Mouse (Mus musculus) neural tube, embryonic 12.5 days (tissue): ENCODE data around the gene Tmem45a2. TPM values are rescaled to one million over a fixed set of nuclear protein-coding genes. Genes with fewer than 3 reads are reported as not detected.
"Not testable (repeated sequence)": the region's sequence is repeated elsewhere in the genome, so short reads cannot be mapped to it uniquely, and the experiment has no call there.

ENCODE experiments used
- ATAC-seq: fragments of 200-750 bp; cut with Nextera tagmentation; 2 replicates; pipeline ENCODE4 v1.8.0; 2017; ENCODE audit warnings: low read depth, mild to moderate bottlenecking, moderate TSS enrichment, moderate library complexity; ENCODE audit not compliant: low FRiP score
- H3K27ac ChIP-seq: fragments of 300-500 bp; sonication (generic); 2 replicates; pipeline ENCODE4 v1.5.1; 2016
- H3K27me3 ChIP-seq: fragments of 300-500 bp; sonication (generic); replicated peaks from 2 replicates; pipeline ENCODE4 v1.6.1; 2016; ENCODE audit warnings: mild to moderate bottlenecking
- H3K36me3 ChIP-seq: fragments of 300-500 bp; sonication (generic); 2 replicates; pipeline ENCODE4 v1.6.1; 2016; ENCODE audit warnings: mild to moderate bottlenecking
- H3K4me1 ChIP-seq: fragments of 300-500 bp; sonication (generic); 2 replicates; pipeline ENCODE4 v1.6.1; 2016
- H3K4me2 ChIP-seq: fragments of 300-500 bp; sonication (generic); replicated peaks from 2 replicates; pipeline ENCODE4 v1.6.1; 2016; ENCODE audit warnings: mild to moderate bottlenecking
- H3K4me3 ChIP-seq: fragments of 300-500 bp; sonication (generic); 2 replicates; pipeline ENCODE4 v1.5.1; 2016
- H3K9ac ChIP-seq: fragments of 300-500 bp; sonication (generic); 2 replicates; pipeline ENCODE4 v1.6.1; 2016; ENCODE audit warnings: mild to moderate bottlenecking
- H3K9me3 ChIP-seq: fragments of 300-500 bp; sonication (generic); 2 replicates; pipeline ENCODE4 v1.6.1; 2016; ENCODE audit warnings: mild to moderate bottlenecking
- WGBS: fragments of 180-500 bp; shearing (Covaris S2); methylation state at CpG from one replicate; pipeline ENCODE4 v1.1.7; 2016; 5-methylcytosine and 5-hydroxymethylcytosine counted together
- polyA plus RNA-seq: library from polyadenylated mRNA; unstranded; fragments of >200 nt; fragmentation: Nextera tagmentation; extraction: Ambion mirVana; gene quantifications from 2 replicates; pipeline ENCODE4 v1.2.1, GENCODE M21; 2016

The Tmem45a2 gene
- polyA plus RNA-seq, 1 experiment from 2014 or later: not detected

DNA sequence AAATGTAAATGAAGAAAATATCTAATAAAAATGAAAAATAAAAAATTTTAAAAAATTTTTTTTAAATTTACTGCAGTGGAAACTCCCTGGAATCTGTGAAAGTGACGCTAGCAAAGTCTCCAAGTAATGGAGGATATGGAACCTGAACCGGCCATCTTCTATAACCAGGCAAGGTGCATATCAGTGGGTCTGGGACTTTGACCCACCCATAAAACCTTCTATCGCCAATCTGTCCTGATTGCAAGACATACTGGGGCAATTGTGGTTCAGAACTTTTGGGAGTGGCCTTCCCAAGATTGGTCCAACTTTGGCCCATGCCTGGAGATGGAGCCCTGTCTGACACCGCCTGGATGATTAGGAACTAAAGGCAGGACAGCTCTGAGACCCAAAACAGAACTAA is 14.2 kb downstream of the Tmem45a2 start:
- Histone ChIP-seq H3K27me3 (no peaks in the 10 kb centered on the region), H3K9ac (no peak overlapping the region), H3K27ac (no peak overlapping the region), H3K4me3 (no peak overlapping the region), H3K9me3 (no peaks in the 10 kb centered on the region), H3K4me2 (no peak overlapping the region), H3K36me3 (no peaks in the 10 kb centered on the region), H3K4me1 (no peaks in the 10 kb centered on the region)
- 89% methylated on average over 4 of the region's 4 CpGs for WGBS
- ATAC-seq: no peak

DNA sequence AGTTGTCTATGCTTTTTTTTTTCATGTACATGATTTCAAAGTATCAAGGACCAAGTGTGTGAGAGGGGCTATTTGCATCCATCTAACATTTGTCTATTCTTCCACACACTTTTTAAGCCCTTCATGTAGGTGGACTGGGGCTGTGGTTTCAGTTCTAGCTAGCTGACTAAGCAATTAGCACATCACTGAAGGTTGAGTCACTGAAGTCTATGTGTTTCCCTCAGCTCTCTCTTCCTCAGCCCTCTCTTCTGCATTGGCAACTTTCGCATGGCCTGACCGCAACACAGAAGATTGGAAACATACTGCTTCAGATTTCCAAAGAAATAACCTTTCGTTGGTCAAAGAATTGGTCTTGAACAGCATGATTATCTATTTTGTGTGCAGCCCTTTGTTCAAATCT is 21.2 kb downstream of the Tmem45a2 start:
- H3K4me3 ChIP-seq: no peak overlapping the region
- no peaks in the 10 kb centered on the region for H3K4me1 ChIP-seq
- ATAC-seq: no peak
- H3K36me3 ChIP-seq: no peaks in the 10 kb centered on the region
- no peaks in the 10 kb centered on the region for H3K9me3 ChIP-seq
- no peak overlapping the region for H3K4me2 ChIP-seq
- 90% methylated on average over 3 of the region's 3 CpGs for WGBS
- no peak overlapping the region for H3K9ac ChIP-seq
- H3K27ac ChIP-seq: no peak overlapping the region
- H3K27me3 ChIP-seq: no peaks in the 10 kb centered on the region

DNA sequence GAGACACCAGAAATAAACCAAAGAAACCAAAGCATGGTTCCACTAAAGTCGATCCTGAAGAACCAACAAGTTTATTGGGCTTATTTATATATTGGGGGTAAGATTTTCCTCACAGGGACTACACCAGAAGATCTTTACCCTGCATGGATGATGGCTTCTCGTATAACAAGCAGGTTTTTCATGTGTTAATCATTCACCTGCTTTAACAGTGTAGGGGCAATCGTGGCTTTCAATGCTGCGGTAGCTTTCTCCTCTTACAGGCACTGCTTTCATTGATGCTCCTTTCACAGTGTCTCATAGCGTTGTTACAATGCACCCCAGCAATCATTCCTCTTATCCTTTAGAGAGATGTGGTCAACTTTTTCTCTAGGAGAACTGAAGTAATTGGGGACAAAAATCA is 32.6 kb downstream of the Tmem45a2 start:
- ATAC-seq: no peak
- no peak overlapping the region for H3K27ac ChIP-seq
- no peaks in the 10 kb centered on the region for H3K27me3 ChIP-seq
- H3K9me3 ChIP-seq: no peaks in the 10 kb centered on the region
- H3K36me3 ChIP-seq: no peaks in the 10 kb centered on the region
- 25% methylated on average over 5 of the region's 5 CpGs for WGBS
- H3K4me1 ChIP-seq: no peaks in the 10 kb centered on the region
- H3K4me3 ChIP-seq: no peak overlapping the region
- no peak overlapping the region for H3K9ac ChIP-seq
- H3K4me2 ChIP-seq: no peak overlapping the region

- WGBS: 89% methylated on average over 7 of the region's 7 CpGs
- Histone ChIP-seq H3K4me3 (no peak overlapping the region), H3K4me1 (no peaks in the 10 kb centered on the region), H3K9ac (no peak overlapping the region), H3K4me2 (no peak overlapping the region), H3K27me3 (no peaks in the 10 kb centered on the region), H3K27ac (no peak overlapping the region), H3K9me3 (no peaks in the 10 kb centered on the region), H3K36me3 (no peaks in the 10 kb centered on the region)
- ATAC-seq: no peak
Measured at GRCm38 (mm10) chr16:57030150-57030885, 40.9 kb downstream of the Tmem45a2 start.

- H3K4me1 ChIP-seq, H3K27me3 ChIP-seq, H3K27ac ChIP-seq, H3K9ac ChIP-seq, H3K4me3 ChIP-seq, ATAC-seq, H3K9me3 ChIP-seq, H3K4me2 ChIP-seq, H3K36me3 ChIP-seq: not testable (repeated sequence)
- WGBS: 91% methylated on average over 9 of the region's 9 CpGs
Measured at GRCm38 (mm10) chr16:56998283-56998682, 72.9 kb downstream of the Tmem45a2 start.

Other genes starting within 250 kb of the Tmem45a2 start
- 5.8 and 7.6 TPM in 2 replicates for gene Tmem45a, start 185.2 kb downstream of the Tmem45a2 start, polyA plus RNA-seq
- gene Lnp1, start 143.3 kb downstream of the Tmem45a2 start, polyA plus RNA-seq: not detected in 2 replicates
- gene Tomm70a, start 50.3 kb upstream of the Tmem45a2 start, polyA plus RNA-seq: 65.1 and 71.1 TPM in 2 replicates
- gene Nit2, start 96.0 kb upstream of the Tmem45a2 start, polyA plus RNA-seq: 38.1 and 41.6 TPM in 2 replicates
- gene Tbc1d23, start 160.1 kb upstream of the Tmem45a2 start, polyA plus RNA-seq: 25.2 and 28.6 TPM in 2 replicates
- 0.14 and 0.52 TPM in 2 replicates for gene Tmem30c, start 221.5 kb upstream of the Tmem45a2 start, polyA plus RNA-seq